Mouse (Mus musculus) myocyte (in vitro differentiated cells): ENCODE results near the gene Gm49340.

Experiments used
- CEBPB ChIP-seq: IDR thresholded peaks from 2 replicates; pipeline ENCODE4 v1.6.1; 2011; ENCODE audit warnings: mild to moderate bottlenecking, moderate library complexity; ENCODE audit not compliant: poor library complexity, insufficient read depth, severe bottlenecking
- E2F4 ChIP-seq: IDR thresholded peaks from one replicate; pipeline ENCODE4 v1.6.1; 2011; ENCODE audit warnings: mild to moderate bottlenecking, control low read depth, moderate library complexity; ENCODE audit not compliant: insufficient read depth
- MAX ChIP-seq: IDR thresholded peaks from one replicate; pipeline ENCODE4 v1.6.1; 2011; ENCODE audit warnings: low read depth, mild to moderate bottlenecking, control low read depth
- MYOD1 ChIP-seq, 3 experiments: IDR thresholded peaks; one replicate each; pipeline ENCODE4 v1.6.1; 2011; ENCODE audit warnings: control low read depth in 2 of 3, low read depth in 2 of 3, mild to moderate bottlenecking in 2 of 3, moderate library complexity in 1 of 3; ENCODE audit not compliant: insufficient read length in 2 of 3, control insufficient read depth in 1 of 3
- POLR2A ChIP-seq: IDR thresholded peaks from one replicate; pipeline ENCODE4 v1.6.1; 2011; ENCODE audit warnings: low read depth, mild to moderate bottlenecking, control low read depth, moderate library complexity; ENCODE audit not compliant: insufficient read length
- POLR2AphosphoS2 ChIP-seq: IDR thresholded peaks from one replicate; pipeline ENCODE4 v1.6.1; 2011; ENCODE audit warnings: low read depth, control low read depth; ENCODE audit not compliant: insufficient read length
- TCF3 ChIP-seq: IDR thresholded peaks from one replicate; pipeline ENCODE4 v1.6.1; 2011; ENCODE audit warnings: low read depth, control low read depth; ENCODE audit not compliant: insufficient read length
- USF1 ChIP-seq: IDR thresholded peaks from one replicate; pipeline ENCODE4 v1.6.1; 2011; ENCODE audit warnings: low read depth, mild to moderate bottlenecking, control low read depth, moderate library complexity

- no peak for TF ChIP-seq MYOD1 (IDR thresholded peaks at IDR 0.05; ENCODE audit: control insufficient read depth in 1 of 3, insufficient read length in 2 of 3, low read depth in 2 of 3)
- no peak for TF ChIP-seq MAX
- no peak for TF ChIP-seq USF1
- TF ChIP-seq POLR2A, result no peak
- TF ChIP-seq TCF3, result no peak
- no peak for TF ChIP-seq E2F4
- no peak for TF ChIP-seq POLR2AphosphoS2
- TF ChIP-seq CEBPB, result 0 out of 2 replicates have a peak, but pooled peaks have one; percentile 37
These were observed 45.6 kb upstream of the Gm49340 start for GRCm38 (mm10) chr11:73283926-73284325.
